Mouse (Mus musculus) mammary gland, adult 2 months (tissue): ENCODE measurements around the gene Ciao1. TPM values are rescaled to one million over a fixed set of nuclear protein-coding genes. Genes with fewer than 3 reads are reported as not detected.

ENCODE experiments used
- polyA plus RNA-seq: library from polyadenylated mRNA; depleted of rRNA; stranded (reverse); fragments of >200 nt; gene quantifications from 2 replicates; pipeline ENCODE4 v1.2.3, GENCODE M21; 2012; ENCODE audit warnings: low replicate concordance; rRNA removed

Ciao1 gene
- 46.1 and 58.1 TPM in 2 replicates for polyA plus RNA-seq

DNA sequence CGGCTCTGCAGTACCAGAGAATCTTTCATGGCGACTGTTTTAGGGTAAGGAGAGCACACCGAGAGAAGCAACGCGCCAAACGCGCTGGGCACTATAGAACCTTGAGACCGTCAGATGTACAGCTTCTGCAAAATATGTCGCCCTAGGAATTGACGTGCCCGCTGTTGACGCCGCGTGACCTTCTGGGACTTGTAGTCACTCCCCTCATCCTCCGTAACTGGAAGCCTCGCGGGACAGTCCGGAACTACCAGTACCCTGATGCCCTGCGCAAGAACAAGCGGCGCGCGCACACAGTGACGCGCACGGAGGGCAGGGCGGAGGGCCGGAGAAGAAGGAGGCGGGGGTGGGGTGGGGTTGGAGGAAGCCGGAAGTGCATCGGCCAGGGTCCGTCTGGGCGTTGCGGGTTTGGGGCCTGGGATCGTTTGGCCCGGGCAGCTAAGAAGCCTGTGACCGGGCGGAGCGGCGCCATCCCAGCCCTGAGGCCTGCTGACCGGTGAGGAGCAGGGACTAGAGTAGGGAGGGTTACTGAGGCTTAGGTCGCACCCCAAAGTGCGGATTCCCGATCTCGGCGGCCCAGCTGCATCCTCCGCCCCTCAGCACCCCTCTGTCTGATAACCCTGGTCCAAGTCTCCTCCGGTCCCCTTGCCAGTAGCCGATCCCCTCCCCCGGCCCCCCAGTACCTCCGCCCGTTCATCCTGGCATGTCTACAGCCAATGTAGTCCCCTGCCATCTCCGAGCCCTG is at the start of gene Ciao1, which contains the start of gene Tmem127:
TSS of gene Ciao1 (minus strand) at position 225 of the 742 bp plus-strand sequence.
TSS of gene Tmem127 (plus strand) at position 317 of the 742 bp plus-strand sequence.

DNA sequence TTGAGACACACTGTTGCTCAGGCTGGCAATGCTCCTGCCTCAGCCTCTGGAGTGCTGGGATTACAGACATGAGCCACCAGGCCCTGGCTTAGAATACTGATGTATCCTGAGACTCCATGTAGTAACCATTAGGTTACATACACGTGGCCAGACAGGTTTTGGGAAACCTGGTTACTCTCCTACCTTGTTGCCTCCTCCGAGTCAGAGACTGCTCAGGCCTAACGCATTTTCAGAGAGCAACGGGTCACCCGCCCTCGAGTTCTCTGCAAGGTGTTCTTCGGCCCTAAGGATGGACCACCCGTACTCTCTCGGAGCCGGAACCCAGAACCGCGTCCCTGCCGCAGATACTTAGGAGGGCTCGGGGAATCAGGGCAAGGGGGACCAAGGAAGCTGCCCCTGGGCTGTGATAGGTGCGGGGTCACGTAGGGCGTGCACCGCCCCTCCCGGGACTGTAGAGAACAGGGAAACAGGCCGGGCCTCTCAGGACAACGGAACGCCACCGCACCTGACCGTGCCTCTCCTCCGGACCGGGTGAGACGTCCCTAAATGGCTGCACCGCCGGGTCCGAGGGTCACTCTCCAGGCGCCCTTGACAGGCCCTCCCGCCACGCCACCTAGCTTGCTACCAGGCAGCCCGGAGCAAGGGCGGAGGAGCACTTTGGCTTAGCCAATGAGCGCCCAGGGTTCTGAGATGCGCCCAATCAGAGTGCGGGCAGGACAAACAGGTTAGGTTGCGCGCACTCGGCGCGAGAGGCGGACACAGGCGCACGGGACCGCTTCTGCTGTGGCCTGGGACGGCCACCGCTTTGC is 22.1 kb upstream of the Ciao1 start, which contains the start of gene Stard7:
TSS of gene Stard7 (plus strand) at position 728 of the 809 bp plus-strand sequence.

DNA sequence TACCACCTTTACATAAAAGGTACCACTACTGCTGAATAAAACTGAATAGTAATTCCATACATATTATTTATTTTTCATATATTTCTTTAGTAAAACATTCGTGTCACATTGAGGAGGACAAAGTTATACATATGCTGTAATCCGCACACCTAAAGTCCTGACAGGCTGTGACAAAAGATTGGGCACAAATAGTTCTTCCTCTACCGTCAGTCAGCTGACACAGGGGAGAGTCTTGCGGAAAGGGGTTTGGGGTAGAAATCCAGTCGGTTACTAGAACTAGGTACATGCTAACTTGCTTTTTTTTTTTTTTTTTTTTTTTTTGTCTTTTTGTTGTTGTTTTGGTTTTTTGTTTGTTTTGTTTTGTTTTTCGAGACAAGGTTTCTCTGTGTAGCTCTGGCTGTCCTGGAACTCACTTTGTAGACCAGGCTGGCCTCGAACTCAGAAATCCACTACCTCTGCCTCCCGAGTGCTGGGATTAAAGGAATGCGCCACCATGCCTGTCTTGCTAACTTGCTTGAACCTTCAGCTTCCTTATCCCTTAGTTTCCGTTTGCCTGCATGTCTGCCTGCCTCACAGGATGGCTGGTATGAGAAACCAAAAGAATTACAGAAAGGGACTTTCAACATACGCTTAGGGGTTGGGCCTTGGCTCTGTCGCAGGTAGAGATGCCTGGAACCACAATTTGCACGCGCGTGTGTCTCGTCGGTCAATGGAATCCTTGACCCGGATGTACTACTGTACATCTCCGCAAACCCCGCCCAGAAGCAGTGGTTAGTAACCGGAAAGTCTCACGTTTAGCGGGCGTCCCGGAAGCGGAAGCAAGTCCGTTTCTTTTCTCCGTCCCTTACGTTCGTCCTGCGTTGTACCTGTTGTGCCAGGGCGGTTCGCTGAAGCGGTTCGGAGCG is 39.8 kb downstream of the Ciao1 start, which contains the start of the genes 1810024B03Rik and Snrnp200:
TSS of gene 1810024B03Rik (minus strand) at position 734 of the 905 bp plus-strand sequence.
TSS of gene Snrnp200 (plus strand) at position 840 of the 905 bp plus-strand sequence.

Other genes starting within 250 kb of the Ciao1 start
- 1.9 and 2.8 TPM in 2 replicates for gene Ap4e1, start 239.1 kb downstream of the Ciao1 start, polyA plus RNA-seq
- 7.0 and 14.6 TPM in 2 replicates for gene Blvra, start 177.2 kb downstream of the Ciao1 start, polyA plus RNA-seq
- gene Ncaph, start 113.9 kb downstream of the Ciao1 start, polyA plus RNA-seq = 1.0 and 1.2 TPM in 2 replicates
- 20.2 and 24.0 TPM in 2 replicates for gene Itpripl1, start 104.4 kb downstream of the Ciao1 start, polyA plus RNA-seq
- gene 1810024B03Rik, start 39.5 kb downstream of the Ciao1 start, polyA plus RNA-seq = 1.4 and 1.7 TPM in 2 replicates
- gene Snrnp200, start 39.4 kb downstream of the Ciao1 start, polyA plus RNA-seq = 39.8 and 59.6 TPM in 2 replicates
- 122 and 139 TPM in 2 replicates for gene Tmem127, start 92 bp upstream of the Ciao1 start, polyA plus RNA-seq
- gene Stard7, start 22.4 kb upstream of the Ciao1 start, polyA plus RNA-seq = 58.5 and 76.2 TPM in 2 replicates
- gene Dusp2, start 88.3 kb upstream of the Ciao1 start, polyA plus RNA-seq = 28.3 and 109 TPM in 2 replicates
- gene Astl, start 90.8 kb upstream of the Ciao1 start, polyA plus RNA-seq = not detected in 2 replicates
- gene Adra2b, start 115.4 kb upstream of the Ciao1 start, polyA plus RNA-seq = 0.25 and 0.57 TPM in 2 replicates
- gene Gpat2, start 177.4 kb upstream of the Ciao1 start, polyA plus RNA-seq = 0.09 and 0.12 TPM in 2 replicates
- gene Fahd2a, start 196.7 kb upstream of the Ciao1 start, polyA plus RNA-seq = 18.4 and 28.0 TPM in 2 replicates